Mouse (Mus musculus): ENCODE data around the gene Cldn7.

DNA sequence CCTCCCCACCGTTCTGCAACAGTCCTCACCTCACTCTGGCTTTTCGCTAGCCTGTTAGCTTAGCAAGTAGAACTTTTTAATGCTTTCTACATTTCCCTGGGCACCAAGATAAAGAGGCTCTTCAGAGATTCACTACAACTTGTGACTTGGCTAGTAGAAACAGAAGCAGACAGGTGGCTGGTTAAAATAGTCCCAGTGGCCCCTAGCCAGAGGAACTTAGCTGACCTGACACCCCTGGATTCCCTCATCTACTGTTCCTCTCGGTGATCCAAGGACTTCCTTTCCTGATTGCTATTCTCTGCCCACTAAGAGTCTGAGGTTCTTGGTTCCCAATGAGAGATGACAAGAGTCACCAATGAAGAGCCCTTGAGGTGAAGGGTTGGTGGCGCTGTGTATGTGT is 18.8 kb downstream of the Cldn7 start:
- TF ChIP-seq CTCF (IDR thresholded peaks at IDR 0.05; ENCODE audit: low read depth, low read length) (no peak), POLR2A (IDR thresholded peaks at IDR 0.05; ENCODE audit: insufficient read depth, low read length) (no peak)

Measured in ES-Bruce4 (cell line).